Mouse (Mus musculus) monocyte, adult 5-6 weeks (primary cell): ENCODE data around the gene Cc2d2b. TPM values are rescaled to one million over a fixed set of nuclear protein-coding genes. Genes with fewer than 3 reads are reported as not detected.
A peak's percentile ranks its signal among the peaks of the same experiment; 100 is the strongest.

ENCODE experiments used
- ATAC-seq: fragments of 153-309, 156-312 bp; replicated peaks from 2 replicates; pipeline ENCODE4 v1.8.0; 2017; ENCODE audit warnings: mild to moderate bottlenecking; ENCODE audit not compliant: low TSS enrichment, insufficient number of reproducible peaks, severe bottlenecking, poor library complexity, low FRiP score
- total RNA-seq: library from RNA; stranded (forward); fragments of 200-1000, 200-491, 200-594 nt; gene quantifications from 3 replicates; pipeline ENCODE4 v1.2.3, GENCODE M21; 2017

The Cc2d2b gene
- total RNA-seq, 1 experiment from 2014 or later = not detected

DNA sequence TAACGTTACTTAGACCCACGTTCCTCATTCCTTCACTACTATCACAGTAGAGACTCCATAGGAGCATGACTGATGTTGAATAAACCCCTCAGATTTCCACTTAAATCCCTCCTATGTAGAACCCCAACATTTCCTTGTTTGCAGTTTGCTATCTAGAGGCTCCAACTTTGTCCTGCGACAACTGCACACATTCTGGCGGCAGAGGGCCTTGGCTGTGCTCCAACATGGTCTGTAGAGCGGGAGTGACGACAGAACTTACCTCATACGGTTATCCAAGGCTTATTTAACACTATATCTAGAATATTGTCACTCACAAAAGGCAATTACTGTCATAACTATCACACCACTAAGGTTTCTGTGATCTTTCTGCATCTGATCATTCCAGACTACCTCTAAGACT lies 78.2 kb downstream of the Cc2d2b start:
- ATAC-seq = no peak

DNA sequence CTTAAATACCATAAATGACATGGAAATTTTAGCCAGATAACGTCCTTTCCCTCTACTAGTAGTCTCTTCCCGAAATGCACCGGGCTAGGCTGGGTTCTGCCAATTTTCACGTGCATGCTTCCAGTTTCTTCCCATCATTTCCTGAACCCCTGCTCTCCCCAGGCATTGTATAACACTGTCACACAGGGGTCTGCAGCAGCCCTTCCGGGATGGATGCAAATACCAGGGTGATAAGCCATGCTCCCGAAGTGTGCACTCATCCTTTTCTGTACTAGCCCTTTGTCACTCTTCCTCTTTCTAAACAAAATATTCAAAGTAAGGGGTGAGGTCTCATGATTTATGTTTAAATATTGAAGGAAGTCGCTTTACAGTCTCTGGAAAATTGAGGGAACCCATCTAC lies 81.6 kb downstream of the Cc2d2b start:
- ATAC-seq = no peak

DNA sequence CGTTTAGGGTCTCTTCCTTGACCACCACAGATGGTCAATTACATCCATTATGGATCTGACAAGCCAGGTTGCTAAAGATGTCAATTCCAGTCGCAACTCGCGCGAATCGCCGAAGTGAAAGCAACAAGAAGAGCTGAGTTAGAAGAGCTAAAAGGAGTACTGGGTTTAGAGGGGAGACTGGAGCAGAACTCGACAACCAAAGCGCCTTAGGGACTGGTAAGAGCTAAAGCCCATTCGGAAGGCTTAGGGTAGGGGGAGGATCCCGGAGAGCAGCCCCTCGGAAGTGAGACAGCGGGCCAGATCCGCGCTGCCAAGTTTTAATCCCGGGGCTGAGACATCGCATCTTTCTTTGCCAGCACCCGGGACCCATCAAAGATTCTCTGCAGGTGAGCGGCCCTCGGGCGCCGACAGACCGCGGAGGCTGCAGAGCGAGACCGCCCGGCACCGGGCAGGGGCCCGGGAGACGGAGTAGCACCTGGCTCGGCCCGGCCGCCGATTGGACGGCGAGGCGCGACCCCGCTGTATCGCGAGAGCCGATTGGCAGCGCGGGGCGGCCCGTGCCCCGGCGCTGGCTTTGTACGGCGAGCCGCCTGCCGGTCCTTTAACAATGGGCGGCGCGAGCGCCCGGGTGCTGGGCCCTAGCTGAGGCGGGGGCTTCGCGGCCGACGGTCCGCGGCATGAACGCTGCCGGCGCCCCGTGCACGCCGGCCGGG lies 82.3 kb downstream of the Cc2d2b start, which contains the start of gene Ccnj:
TSS of gene Ccnj (plus strand) at position 577 of the 713 bp plus-strand sequence.
- ATAC-seq = peak; percentile 70; the same call in 1 of the 2 replicates

GRCm38 (mm10) chr19:40831416-40832201 lies 83.1 kb downstream of the Cc2d2b start:
- peak; percentile 4; the same call in 1 of the 2 replicates for ATAC-seq

- ATAC-seq = 0 out of 2 replicates have a peak, but pooled peaks have one; percentile 18
Observed at GRCm38 (mm10) chr19:40832361-40832760, 83.8 kb downstream of the Cc2d2b start.

- ATAC-seq = no peak
Observed at GRCm38 (mm10) chr19:40834436-40834835, 85.9 kb downstream of the Cc2d2b start.

- no peak for ATAC-seq
Observed at GRCm38 (mm10) chr19:40838205-40838604, 89.7 kb downstream of the Cc2d2b start.

- ATAC-seq = no peak
Observed at GRCm38 (mm10) chr19:40840303-40840702, 91.8 kb downstream of the Cc2d2b start.

DNA sequence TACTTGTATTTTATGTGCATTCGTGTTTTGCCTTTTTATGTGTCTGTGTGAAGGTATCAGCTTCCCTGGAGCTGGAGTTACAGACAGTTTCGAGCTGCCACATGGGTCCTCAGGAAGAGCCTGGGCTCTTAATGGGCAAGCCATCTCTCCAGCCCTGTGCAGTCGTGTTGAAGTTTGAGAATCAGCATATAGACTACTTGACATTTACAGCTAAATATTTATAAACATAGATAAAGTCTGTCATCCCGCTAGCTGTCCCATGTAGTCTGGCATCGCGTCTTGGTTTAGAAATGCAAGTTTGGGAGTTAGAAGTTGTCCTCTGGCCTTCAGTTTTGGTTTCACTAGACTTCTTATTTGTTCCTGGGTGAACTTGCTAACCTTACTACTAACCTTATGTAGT lies 92.5 kb downstream of the Cc2d2b start:
- ATAC-seq = no peak

GRCm38 (mm10) chr19:40841593-40841992 lies 93.0 kb downstream of the Cc2d2b start:
- no peak for ATAC-seq

- ATAC-seq = no peak
Observed at GRCm38 (mm10) chr19:40844731-40845130, 96.2 kb downstream of the Cc2d2b start.

DNA sequence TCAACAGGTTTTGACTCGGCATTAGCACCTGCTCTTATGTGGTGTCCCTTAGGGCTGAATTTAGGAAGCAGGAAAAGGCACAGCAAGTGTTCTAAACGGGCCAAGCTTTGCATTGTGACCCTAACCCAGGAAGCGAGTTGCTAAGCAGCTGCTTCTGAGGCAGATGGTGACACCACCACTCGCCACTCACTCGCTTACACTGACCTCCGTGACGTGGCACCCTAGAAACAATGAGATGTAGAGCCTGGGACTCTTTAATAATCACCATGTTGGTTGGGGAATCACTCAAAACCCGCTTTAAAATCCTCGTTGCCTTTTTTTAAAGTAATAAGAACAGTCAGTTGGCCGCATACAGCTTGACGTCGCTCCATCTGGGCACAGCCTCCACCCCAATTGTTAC lies 100.8 kb downstream of the Cc2d2b start:
- ATAC-seq = no peak

DNA sequence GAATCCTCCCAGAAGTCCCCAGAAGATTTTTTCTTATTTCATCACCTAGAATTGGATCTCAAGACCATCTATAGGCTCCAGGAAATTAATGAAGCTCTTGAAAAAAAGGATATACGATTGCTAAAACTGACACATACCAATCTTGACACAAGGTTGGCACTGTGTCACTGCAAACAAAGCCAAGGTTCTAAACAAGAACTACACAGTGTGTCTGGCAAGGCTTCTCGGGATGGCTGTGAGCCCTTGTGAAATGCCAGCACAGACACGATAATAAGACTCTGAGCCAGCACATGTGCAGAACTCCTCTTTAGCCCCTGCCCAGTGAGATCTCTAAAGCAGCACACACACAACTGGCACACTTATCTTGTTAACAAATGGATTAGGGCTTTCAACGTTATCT lies 111.0 kb downstream of the Cc2d2b start:
- ATAC-seq = no peak

- ATAC-seq = no peak
Observed at GRCm38 (mm10) chr19:40868284-40868683, 119.7 kb downstream of the Cc2d2b start.

DNA sequence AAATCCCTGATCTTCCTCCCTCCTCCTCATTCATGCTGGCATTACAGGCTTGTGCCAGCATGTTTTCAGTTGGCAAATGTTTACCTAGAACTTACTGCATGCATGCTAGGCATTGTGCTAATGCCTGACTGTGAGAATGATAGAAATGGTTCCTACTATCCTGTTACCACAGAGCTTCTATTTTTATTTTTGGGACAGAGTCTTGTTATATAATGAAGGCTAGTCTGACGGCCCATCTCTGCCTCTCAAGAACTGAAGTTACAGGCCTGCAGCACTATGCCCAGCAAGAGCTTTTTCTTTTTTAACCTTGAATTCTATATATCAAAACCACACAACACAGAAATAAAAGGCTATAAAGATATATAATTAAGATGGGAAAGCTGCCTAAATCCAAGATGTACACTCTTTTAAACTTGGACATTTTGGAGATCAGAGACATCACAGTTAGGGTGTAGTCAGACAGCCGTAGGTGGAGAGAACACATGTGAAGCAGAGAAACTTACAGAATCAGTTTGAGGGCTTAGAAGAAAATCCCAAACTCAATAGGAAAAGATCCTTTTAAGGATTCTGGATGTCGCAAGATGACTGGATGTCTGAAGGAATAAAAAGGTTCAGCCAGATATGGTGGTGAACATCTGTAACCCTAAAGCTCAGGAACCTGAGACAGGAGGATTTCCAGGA lies 121.0 kb downstream of the Cc2d2b start:
- no peak for ATAC-seq

GRCm38 (mm10) chr19:40872955-40873665 lies 124.6 kb downstream of the Cc2d2b start:
- peak; percentile 98 for ATAC-seq
